Mouse (Mus musculus) CH12.LX (cell line): ENCODE data around the gene Ctdspl.
A peak's percentile ranks its signal among the peaks of the same experiment; 100 is the strongest.

Source experiments
- CTCF ChIP-seq, 2 experiments: IDR thresholded peaks in 1 of 2; conservative IDR thresholded peaks in 1 of 2; 2 replicates each; pipeline ENCODE4 v1.5.1; 2011 to 2012; ENCODE audit warnings: low read depth in 2 of 2, low read length in 2 of 2, improper control_type of control experiment in 1 of 2, inconsistent platforms in 1 of 2, mild to moderate bottlenecking in 1 of 2, moderate library complexity in 1 of 2
- EP300 ChIP-seq: IDR thresholded peaks from 2 replicates; pipeline ENCODE4 v1.6.1; 2011; ENCODE audit warnings: low read length, improper control_type of control experiment
- GABPA ChIP-seq: IDR thresholded peaks from 2 replicates; pipeline ENCODE4 v1.6.1; 2012; ENCODE audit warnings: low read depth, low read length, improper control_type of control experiment, inconsistent platforms; ENCODE audit not compliant: insufficient replicate concordance
- KAT2A ChIP-seq: IDR thresholded peaks from 2 replicates; pipeline ENCODE4 v1.6.1; 2012; ENCODE audit warnings: low read length, improper control_type of control experiment, inconsistent platforms; ENCODE audit not compliant: insufficient replicate concordance
- MEF2A ChIP-seq: IDR thresholded peaks from 2 replicates; pipeline ENCODE4 v1.6.1; 2014; ENCODE audit warnings: low read depth, mild to moderate bottlenecking, inconsistent platforms, low read length, improper control_type of control experiment, borderline replicate concordance
- POLR2A ChIP-seq: IDR thresholded peaks from 2 replicates; pipeline ENCODE4 v1.6.1; 2011; ENCODE audit warnings: low read depth, mild to moderate bottlenecking, improper control_type of control experiment, low read length
- POLR2AphosphoS2 ChIP-seq: IDR thresholded peaks from 2 replicates; pipeline ENCODE4 v1.6.1; 2011; ENCODE audit warnings: low read depth, low read length, improper control_type of control experiment
- RAD21 ChIP-seq: IDR thresholded peaks from 2 replicates; pipeline ENCODE4 v1.6.1; 2011; ENCODE audit warnings: low read depth, mild to moderate bottlenecking, low read length, improper control_type of control experiment, moderate library complexity
- RCOR1 ChIP-seq: conservative IDR thresholded peaks from 2 replicates; pipeline ENCODE4 v1.6.1; 2012; ENCODE audit warnings: low read depth, mild to moderate bottlenecking, inconsistent platforms, low read length, improper control_type of control experiment
- SMC3 ChIP-seq: IDR thresholded peaks from 2 replicates; pipeline ENCODE4 v1.6.1; 2011; ENCODE audit warnings: low read depth, low read length, improper control_type of control experiment
- USF2 ChIP-seq: conservative IDR thresholded peaks from 2 replicates; pipeline ENCODE4 v1.6.1; 2011; ENCODE audit warnings: low read depth, low read length, improper control_type of control experiment
- ZNF384 ChIP-seq: IDR thresholded peaks from 2 replicates; pipeline ENCODE4 v1.6.1; 2012; ENCODE audit warnings: low read depth, low read length, improper control_type of control experiment, inconsistent platforms

- no peak for TF ChIP-seq POLR2AphosphoS2
- TF ChIP-seq CTCF (conservative IDR thresholded peaks at IDR 0.05 in 1 of 2, IDR thresholded peaks at IDR 0.05 in 1 of 2; ENCODE audit: low read depth in 2 of 2, low read length in 2 of 2), result peak; percentile 55 to 60
- TF ChIP-seq SMC3, result peak; percentile 18
- TF ChIP-seq ZNF384, result no peak
- no peak for TF ChIP-seq MEF2A
- no peak for TF ChIP-seq GABPA
- no peak for TF ChIP-seq POLR2A
- no peak for TF ChIP-seq RCOR1
- TF ChIP-seq RAD21, result peak; percentile 20
- TF ChIP-seq USF2, result no peak
- no peak for TF ChIP-seq KAT2A
- TF ChIP-seq EP300, result no peak
Observed at GRCm38 (mm10) chr9:118881281-118881945, 44.8 kb upstream of the Ctdspl start.
